Mouse (Mus musculus) spleen, adult 2 months (tissue): Measurements from ENCODE around the gene Adcy5.

Source experiments
- CTCF ChIP-seq: fragments of 200-500 bp; IDR thresholded peaks from 2 replicates; pipeline ENCODE4 v1.5.1; 2011; ENCODE audit warnings: mild to moderate bottlenecking, inconsistent platforms; ENCODE audit not compliant: insufficient read depth, insufficient read length, insufficient replicate concordance; ENCODE audit errors: extremely low read depth
- POLR2A ChIP-seq: fragments of 200-500 bp; IDR thresholded peaks from 2 replicates; pipeline ENCODE4 v1.6.1; 2011; ENCODE audit warnings: low read depth, low read length, inconsistent platforms

- TF ChIP-seq POLR2A (no peak), CTCF (no peak)
Measured at GRCm38 (mm10) chr16:35139873-35140619, 14.6 kb upstream of the Adcy5 start.
